Mouse (Mus musculus) intestine, embryonic 14.5 days (tissue): ENCODE measurements around the gene Spaca5. TPM values are rescaled to one million over a fixed set of nuclear protein-coding genes. Genes with fewer than 3 reads are reported as not detected.

ENCODE experiments used
- polyA plus RNA-seq: library from polyadenylated mRNA; unstranded; fragments of >200 nt; fragmentation: Nextera tagmentation; extraction: Ambion mirVana; gene quantifications from 2 replicates; pipeline ENCODE4 v1.2.1, GENCODE M21; 2014

Gene Spaca5
- polyA plus RNA-seq, 1 experiment from 2014 or later, result not detected

Other genes with a start within 250 kb of the Spaca5 start
- 29.9 and 34.9 TPM in 2 replicates for gene Timp1, start 198.2 kb upstream of the Spaca5 start, polyA plus RNA-seq
- 2.0 and 2.7 TPM in 2 replicates for gene Syn1, start 147.4 kb upstream of the Spaca5 start, polyA plus RNA-seq
- gene Cfp, start 136.9 kb upstream of the Spaca5 start, polyA plus RNA-seq, result 4.2 and 6.0 TPM in 2 replicates
- 6.2 and 7.2 TPM in 2 replicates for gene Elk1, start 117.8 kb upstream of the Spaca5 start, polyA plus RNA-seq
- 53.9 and 56.7 TPM in 2 replicates for gene Uxt, start 106.4 kb upstream of the Spaca5 start, polyA plus RNA-seq
- 5.6 and 7.3 TPM in 2 replicates for gene Zfp182, start 6.1 kb upstream of the Spaca5 start, polyA plus RNA-seq
- 1.5 and 1.7 TPM in 2 replicates for gene Zfp300, start 21.1 kb downstream of the Spaca5 start, polyA plus RNA-seq
- not detected in 2 replicates for gene Ssxa1, start 47.4 kb downstream of the Spaca5 start, polyA plus RNA-seq
- gene Gm21876, start 107.2 kb downstream of the Spaca5 start, polyA plus RNA-seq, result not detected in 2 replicates